In the genomic region with DNA sequence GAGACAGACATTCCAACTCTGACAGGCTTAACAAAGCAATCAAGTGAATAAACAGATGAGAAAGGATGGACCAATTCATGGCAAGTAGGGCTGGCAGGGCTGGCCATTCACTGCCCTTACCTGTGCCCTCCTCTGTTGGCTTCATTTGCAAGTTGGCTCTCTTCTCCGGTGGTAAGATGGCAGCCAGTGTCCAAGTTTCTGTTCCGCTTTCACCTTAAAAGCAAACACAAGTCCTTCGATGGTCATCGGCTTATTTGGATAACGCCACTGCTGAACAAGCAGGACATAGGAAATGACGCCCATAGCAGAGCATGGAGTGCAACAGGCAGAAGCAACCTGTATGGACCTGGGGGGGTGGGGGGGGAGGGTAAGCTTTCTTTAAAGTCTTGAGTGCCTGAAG, we compare ENCODE assay signal across 22 mouse cellular contexts.
DNase-seq lines count a peak whose midpoint lies in the region; ATAC-seq and TF ChIP-seq lines count a peak whose summit lies in the region.
"Had no signal": no experiment of that assay in that cellular context is flagged by ENCODE, and none has a peak within 500 bp of the region (broad histone marks: within the 10 kb centered on the region; RNA-seq: fewer than 3 reads in every experiment).

No protein-coding gene starts in this region.

- no peak overlapping the region for H3K9ac ChIP-seq in liver, adult 2 months (ENCODE audit: low read depth, low read length)
- H3K9ac ChIP-seq in midbrain, embryonic 11.5 days (ENCODE audit: low read length) = no peak overlapping the region
- H3K9ac ChIP-seq in midbrain, embryonic 16.5 days (ENCODE audit: low read depth, low read length) = no peak overlapping the region
- no peak overlapping the region for H3K9ac ChIP-seq in CH12.LX (ENCODE audit: insufficient read depth, low read depth)

- no peaks in the 10 kb centered on the region for H3K4me1 ChIP-seq in liver, adult 2 months (ENCODE audit: control insufficient read depth, insufficient read depth, low read length)
- H3K4me1 ChIP-seq in midbrain, embryonic 11.5 days (ENCODE audit: control insufficient read depth, insufficient read depth, low read length) = peaks cover 6% of the 10 kb centered on the region
- H3K4me1 ChIP-seq in midbrain, embryonic 16.5 days (ENCODE audit: control insufficient read depth, insufficient read depth, low read length) = no peaks in the 10 kb centered on the region
- peaks cover 2 to 5% of the 10 kb centered on the region in 2 experiments; a peak in 2 of 4 replicates for H3K4me1 ChIP-seq in CH12.LX (ENCODE audit: control insufficient read depth in 1 of 2, insufficient read depth in 2 of 2)

- no peak for TF ChIP-seq POLR2A in liver, adult 2 months (IDR thresholded peaks at IDR 0.05; ENCODE audit: extremely low read depth, insufficient read depth, low read length)
- no peak for TF ChIP-seq POLR2A in CH12.LX (IDR thresholded peaks at IDR 0.05; ENCODE audit: low read depth, low read length)

- H3K79me2 ChIP-seq in liver, adult 2 months (ENCODE audit: control insufficient read depth, insufficient read depth, low read length) = no peaks in the 10 kb centered on the region
- H3K79me2 ChIP-seq in CH12.LX (replicated peaks; ENCODE audit: control insufficient read depth, extremely low read depth, insufficient read depth, poor library complexity, severe bottlenecking) = no peaks in the 10 kb centered on the region

- no peaks in the 10 kb centered on the region for H3K9me3 ChIP-seq in midbrain, embryonic 11.5 days (ENCODE audit: control insufficient read depth, low read length)
- H3K9me3 ChIP-seq in midbrain, embryonic 16.5 days (replicated peaks; ENCODE audit: control insufficient read depth, low read length, poor library complexity, severe bottlenecking) = no peaks in the 10 kb centered on the region; the same call in 1 of the 2 replicates
- peaks cover 5% of the 10 kb centered on the region for H3K9me3 ChIP-seq in CH12.LX (replicated peaks; ENCODE audit: low read length)
- H3K9me3 ChIP-seq: G1E had no signal

- WGBS in liver, adult 2 months = 60% methylated on average over 6 of the region's 6 CpGs
- WGBS in midbrain, embryonic 11.5 days = 97% methylated on average over 6 of the region's 6 CpGs
- WGBS in midbrain, embryonic 16.5 days = 96% methylated on average over 6 of the region's 6 CpGs

- no peak overlapping the region for H3K27ac ChIP-seq in liver, adult 2 months (replicated peaks; ENCODE audit: insufficient read depth, low read depth, low read length)
- no peak overlapping the region for H3K27ac ChIP-seq in midbrain, embryonic 11.5 days (ENCODE audit: low read depth, low read length)
- no peak overlapping the region for H3K27ac ChIP-seq in midbrain, embryonic 16.5 days (ENCODE audit: low read length)
- H3K27ac ChIP-seq in CH12.LX (ENCODE audit: insufficient read depth, low read depth) = no peak overlapping the region
- no peak overlapping the region for H3K27ac ChIP-seq in layer of hippocampus, adult 2 months

- TF ChIP-seq CTCF in liver, adult 2 months (IDR thresholded peaks at IDR 0.05; ENCODE audit: low read depth, low read length) = no peak
- no peak for TF ChIP-seq CTCF in CH12.LX (conservative IDR thresholded peaks at IDR 0.05 in 1 of 2, IDR thresholded peaks at IDR 0.05 in 1 of 2; ENCODE audit: low read depth in 2 of 2, low read length in 2 of 2)
- TF ChIP-seq CTCF in layer of hippocampus, adult 2 months (conservative IDR thresholded peaks at IDR 0.05) = no peak

- no peak for ATAC-seq in midbrain, embryonic 11.5 days (ENCODE audit: low FRiP score)
- ATAC-seq in midbrain, embryonic 16.5 days = no peak
- ATAC-seq: activated CD4-positive, CD25-positive, alpha-beta regulatory T cell, adult 4 months; CD4-positive, CD25-positive, alpha-beta regulatory T cell, adult 4 months; Patski had no signal

- in situ Hi-C loops in CH12.LX (cut with MboI; ENCODE audit: low pct_ligation_motif_present, low pct_unique_long_range_greater_than_20kb, low sequenced_read_pairs) = no loop called here

- no peak overlapping the region for H3K4me3 ChIP-seq in liver, adult 2 months (ENCODE audit: insufficient read depth, low read depth, low read length)
- no peak overlapping the region for H3K4me3 ChIP-seq in midbrain, embryonic 11.5 days (ENCODE audit: low read depth, low read length)
- no peak overlapping the region for H3K4me3 ChIP-seq in midbrain, embryonic 16.5 days (ENCODE audit: low read depth, low read length)
- H3K4me3 ChIP-seq in CH12.LX (replicated peaks in 1 of 3; ENCODE audit: low read depth in 2 of 3, low read length in 2 of 3, poor library complexity in 1 of 3) = no peak overlapping the region
- H3K4me3 ChIP-seq in layer of hippocampus, adult 2 months = no peak overlapping the region

- H3K36me3 ChIP-seq in liver, adult 2 months (ENCODE audit: control insufficient read depth, insufficient read depth, low read length) = no peaks in the 10 kb centered on the region
- no peaks in the 10 kb centered on the region for H3K36me3 ChIP-seq in midbrain, embryonic 11.5 days (ENCODE audit: control insufficient read depth, insufficient read depth, low read length)
- no peaks in the 10 kb centered on the region for H3K36me3 ChIP-seq in midbrain, embryonic 16.5 days (ENCODE audit: control insufficient read depth, insufficient read depth, low read length)
- no peaks in the 10 kb centered on the region for H3K36me3 ChIP-seq in CH12.LX (replicated peaks in 1 of 2; ENCODE audit: control insufficient read depth in 1 of 2, insufficient read depth in 1 of 2, low read length in 1 of 2)
- H3K36me3 ChIP-seq: G1E had no signal

- dilution Hi-C loops in CH12.LX (cut with MboI; ENCODE audit: extremely low pct_ligation_motif_present, extremely low pct_unique_long_range_greater_than_20kb, low sequenced_read_pairs) = no loop called here

- TF ChIP-seq EP300 in CH12.LX (IDR thresholded peaks at IDR 0.05; ENCODE audit: low read length) = no peak

- TF ChIP-seq RAD21 in CH12.LX (IDR thresholded peaks at IDR 0.05; ENCODE audit: low read depth, low read length) = no peak

- no peak overlapping the region for H3K4me2 ChIP-seq in midbrain, embryonic 11.5 days
- H3K4me2 ChIP-seq in midbrain, embryonic 16.5 days (ENCODE audit: low read length) = no peak overlapping the region
- H3K4me2 ChIP-seq in CH12.LX (ENCODE audit: insufficient read depth, low read depth, poor library complexity, severe bottlenecking) = peak overlapping the region; percentile 63

- H3K27me3 ChIP-seq in liver, adult 2 months (ENCODE audit: control insufficient read depth, insufficient read depth, low read length) = no peaks in the 10 kb centered on the region
- H3K27me3 ChIP-seq in midbrain, embryonic 11.5 days (ENCODE audit: control insufficient read depth, insufficient read depth, low read length) = no peaks in the 10 kb centered on the region
- no peaks in the 10 kb centered on the region for H3K27me3 ChIP-seq in midbrain, embryonic 16.5 days (ENCODE audit: control insufficient read depth, insufficient read depth, low read depth, low read length)
- H3K27me3 ChIP-seq in CH12.LX (replicated peaks) = no peaks in the 10 kb centered on the region
- H3K27me3 ChIP-seq: Patski had no signal

- DNase-seq in heart, adult 11 months = peak; percentile 69
- no peak for DNase-seq in heart, adult 18-20 months
- peak; percentile 71 for DNase-seq in liver, adult 2 months (ENCODE audit: extremely low read depth, low read depth, low spot score)
- no peak for DNase-seq in liver
- DNase-seq in midbrain, embryonic 11.5 days (ENCODE audit: low spot score, missing footprints) = peak; percentile 28
- DNase-seq in CH12.LX (ENCODE audit: extremely low read depth) = no peak
- no peak for DNase-seq in layer of hippocampus, adult 2 months (ENCODE audit: low spot score in 2 of 2)
- DNase-seq: adrenal gland, adult 2 months; adrenal gland, adult 8-10 months; adrenal gland, postnatal 10 days; adrenal gland, postnatal 14 days; adrenal gland, postnatal 25 days; adrenal gland, postnatal 36 days; B cell, adult 2 months; cerebellum, adult 11 months; cerebellum, adult 11-12 months; cerebellum, adult 18-20 months had no signal

TF ChIP-seq in CH12.LX, 34 proteins besides CTCF, POLR2A, EP300 and RAD21:
- TF ChIP-seq HCFC1 (IDR thresholded peaks at IDR 0.05; ENCODE audit: low read depth, low read length) (no peak), ETS1 (conservative IDR thresholded peaks at IDR 0.05; ENCODE audit: low read depth, low read length) (no peak), MAZ (IDR thresholded peaks at IDR 0.05; ENCODE audit: low read depth, low read length) (no peak), ZMIZ1 (IDR thresholded peaks at IDR 0.05; ENCODE audit: low read depth, low read length) (no peak), IRF4 (IDR thresholded peaks at IDR 0.05; ENCODE audit: low read depth, low read length) (0 out of 2 replicates have a peak, but pooled peaks have one; percentile 28)

Comparison
In these comparisons a context has a peak if more than half of its experiments do, and no peak if none do; other contexts are left out.
1. DNase-seq: peak in heart, adult 11 months (single experiment), liver, adult 2 months (single experiment) and midbrain, embryonic 11.5 days (single experiment); none in heart, adult 18-20 months (0 of 2), liver (single experiment), CH12.LX (single experiment) and layer of hippocampus, adult 2 months (0 of 2).